In genomic region chr10:44474256-44474655, GRCm38 (mm10) we compare ENCODE assay signal across 10 mouse cellular contexts. TPM values are rescaled to one million over a fixed set of nuclear protein-coding genes. Genes with fewer than 3 reads are reported as not detected.
DNase-seq lines count a peak whose midpoint lies in the region; ATAC-seq lines count a peak whose summit lies in the region.
"Had no signal": no experiment of that assay in that cellular context is flagged by ENCODE, and none has a peak within 500 bp of the region (broad histone marks: within the 10 kb centered on the region; RNA-seq: fewer than 3 reads in every experiment).

No protein-coding gene starts in this region.

- H3K4me2 ChIP-seq in neural tube, embryonic 13.5 days = no peak overlapping the region
- no peak overlapping the region for H3K4me2 ChIP-seq in neural tube, embryonic 15.5 days
- no peak overlapping the region for H3K4me2 ChIP-seq in stomach, embryonic 14.5 days (replicated peaks; ENCODE audit: low read depth, low read length)
- H3K4me2 ChIP-seq: embryonic facial prominence, embryonic 15.5 days had no signal

- no peaks in the 10 kb centered on the region; the same call in 1 of the 2 replicates for H3K27me3 ChIP-seq in neural tube, embryonic 13.5 days
- no peaks in the 10 kb centered on the region; the same call in 1 of the 2 replicates for H3K27me3 ChIP-seq in neural tube, embryonic 15.5 days (replicated peaks)
- 0 out of 2 replicates have a peak, but pooled peaks cover 4% of the 10 kb centered on the region for H3K27me3 ChIP-seq in stomach, embryonic 14.5 days (ENCODE audit: control insufficient read depth, insufficient read depth, low read length)

- no peak overlapping the region for H3K4me3 ChIP-seq in neural tube, embryonic 13.5 days
- no peak overlapping the region for H3K4me3 ChIP-seq in neural tube, embryonic 15.5 days (replicated peaks)
- no peak overlapping the region for H3K4me3 ChIP-seq in stomach, embryonic 14.5 days (ENCODE audit: low read depth, low read length)
- H3K4me3 ChIP-seq: embryonic facial prominence, embryonic 15.5 days; myocyte had no signal

- no peaks in the 10 kb centered on the region for H3K36me3 ChIP-seq in neural tube, embryonic 13.5 days
- no peaks in the 10 kb centered on the region for H3K36me3 ChIP-seq in neural tube, embryonic 15.5 days
- H3K36me3 ChIP-seq in stomach, embryonic 14.5 days (ENCODE audit: control insufficient read depth, insufficient read depth, low read length) = no peaks in the 10 kb centered on the region
- H3K36me3 ChIP-seq: embryonic facial prominence, embryonic 15.5 days had no signal

- H3K4me1 ChIP-seq in neural tube, embryonic 13.5 days (replicated peaks) = no peaks in the 10 kb centered on the region; the same call in 1 of the 2 replicates
- no peaks in the 10 kb centered on the region for H3K4me1 ChIP-seq in neural tube, embryonic 15.5 days
- no peaks in the 10 kb centered on the region for H3K4me1 ChIP-seq in stomach, embryonic 14.5 days (ENCODE audit: control insufficient read depth, insufficient read depth, low read length)
- H3K4me1 ChIP-seq: embryonic facial prominence, embryonic 15.5 days had no signal

- 50% methylated on average over 10 of the region's 10 CpGs for WGBS in neural tube, embryonic 13.5 days
- WGBS in neural tube, embryonic 15.5 days = 34% methylated on average over 10 of the region's 10 CpGs
- 11% methylated on average over 10 of the region's 10 CpGs for WGBS in stomach, embryonic 14.5 days

- intact Hi-C loops in gastrocnemius, postnatal 36 days (cut with DNase I) = no loop called here

- no peak overlapping the region for H3K27ac ChIP-seq in neural tube, embryonic 13.5 days (replicated peaks)
- no peak overlapping the region for H3K27ac ChIP-seq in neural tube, embryonic 15.5 days (replicated peaks)
- H3K27ac ChIP-seq in stomach, embryonic 14.5 days (ENCODE audit: low read length) = no peak overlapping the region
- H3K27ac ChIP-seq: embryonic facial prominence, embryonic 15.5 days had no signal

- DNase-seq in cerebellum, postnatal 10 days = peak; percentile 44 to 70
- no peak for DNase-seq in cerebellum, adult 11 months
- DNase-seq in kidney, postnatal 10 days = peak; percentile 74
- no peak for DNase-seq in left cerebral cortex, adult 8-10 months (ENCODE audit: low spot score in 2 of 2)
- DNase-seq in gastrocnemius, postnatal 36 days = no peak

- peak; percentile 65 for ATAC-seq in neural tube, embryonic 13.5 days (ENCODE audit: low read depth)
- ATAC-seq in neural tube, embryonic 15.5 days (ENCODE audit: low FRiP score) = no peak
- ATAC-seq in stomach, embryonic 14.5 days (ENCODE audit: insufficient number of reproducible peaks, insufficient read depth, low FRiP score, low read depth) = peak; percentile 87

- H3K9ac ChIP-seq in neural tube, embryonic 13.5 days = no peak overlapping the region
- H3K9ac ChIP-seq in neural tube, embryonic 15.5 days (replicated peaks) = no peak overlapping the region
- no peak overlapping the region for H3K9ac ChIP-seq in stomach, embryonic 14.5 days (replicated peaks; ENCODE audit: low read depth, low read length)
- H3K9ac ChIP-seq: embryonic facial prominence, embryonic 15.5 days had no signal

- H3K9me3 ChIP-seq in neural tube, embryonic 13.5 days = no peaks in the 10 kb centered on the region
- H3K9me3 ChIP-seq in neural tube, embryonic 15.5 days (replicated peaks) = no peaks in the 10 kb centered on the region
- no peaks in the 10 kb centered on the region for H3K9me3 ChIP-seq in stomach, embryonic 14.5 days (ENCODE audit: control insufficient read depth, low read depth, low read length)
- H3K9me3 ChIP-seq: embryonic facial prominence, embryonic 15.5 days had no signal

RNA-seq across cellular contexts. Expression of gene Prdm1, which starts 54.0 kb away (rescaled TPM):
- polyA plus RNA-seq in neural tube, embryonic 13.5 days (2015; fragmentation: Nextera tagmentation; extraction: Ambion mirVana) = 0.93 and 0.99 TPM in 2 replicates
- 0.63 and 2.0 TPM in 2 replicates for polyA plus RNA-seq in neural tube, embryonic 15.5 days (2015; fragmentation: Nextera tagmentation; extraction: Ambion mirVana)
- 2.8 and 2.9 TPM in 2 replicates for polyA plus RNA-seq in stomach, embryonic 14.5 days (2014; fragmentation: Nextera tagmentation; extraction: Ambion mirVana)
- 1 to 10 TPM in 3 of 4 experiments, under 1 TPM in 1; 0.89 to 1.3 (median 1.2) TPM for total RNA-seq in left cerebral cortex, adult 8-10 months (2022)
- total RNA-seq in gastrocnemius, postnatal 36 days (2021) = under 1 TPM; 0.35 to 0.38 TPM

Comparison
In these comparisons a context has a peak if more than half of its experiments do, and no peak if none do; other contexts are left out.
1. DNase-seq: peak in cerebellum, postnatal 10 days (2 of 2) and kidney, postnatal 10 days (single experiment); none in cerebellum, adult 11 months (single experiment), left cerebral cortex, adult 8-10 months (0 of 2) and gastrocnemius, postnatal 36 days (0 of 2).